Mouse (Mus musculus): Measurements from ENCODE around the gene Gm42906.

DNA sequence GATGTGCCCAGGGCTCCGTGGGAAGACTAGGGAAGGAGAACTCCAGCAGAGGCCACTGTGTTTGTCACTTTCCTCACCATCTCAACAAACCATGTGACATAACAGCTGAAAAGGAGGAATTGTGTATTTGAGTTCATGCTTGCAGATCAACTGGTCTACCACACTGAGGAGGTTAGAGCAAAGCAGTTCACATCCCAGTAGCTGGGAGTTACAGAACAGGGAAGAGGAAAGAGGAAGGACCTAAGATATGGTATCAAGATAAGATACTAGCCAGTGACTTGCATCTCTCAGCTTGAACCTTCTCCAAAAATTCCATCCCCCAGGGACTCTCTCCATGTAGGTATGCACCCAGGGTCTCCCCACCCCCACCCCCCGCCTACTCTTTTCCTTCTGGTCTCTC, 166.4 kb downstream of the Gm42906 start:
- TF ChIP-seq POLR2A (IDR thresholded peaks at IDR 0.05; ENCODE audit: insufficient read depth, low read depth, low read length) (no peak), CTCF (IDR thresholded peaks at IDR 0.05; ENCODE audit: insufficient read depth, low read depth, low read length) (no peak)

Data from olfactory bulb, adult 2 months (tissue).